Mouse (Mus musculus) heart, adult 2 months (tissue): ENCODE measurements around the gene Bet1l. TPM values are rescaled to one million over a fixed set of nuclear protein-coding genes. Genes with fewer than 3 reads are reported as not detected.

ENCODE experiments used
- DNase-seq, 2 experiments: peaks; one replicate each; pipeline ENCODE4 v3.0.0; 2021
- H3K27ac ChIP-seq: fragments of 200-600 bp; 2 replicates; pipeline ENCODE4 v1.8.1; 2022
- H3K27me3 ChIP-seq: fragments of 200-500 bp; 2 replicates; pipeline ENCODE4 v1.6.1; 2012; ENCODE audit warnings: mild to moderate bottlenecking, low read length, inconsistent platforms, mixed read lengths; ENCODE audit not compliant: control insufficient read depth, insufficient read depth
- H3K36me3 ChIP-seq: fragments of 200-500 bp; 2 replicates; pipeline ENCODE4 v1.6.1; 2012; ENCODE audit warnings: low read length, inconsistent platforms; ENCODE audit not compliant: control insufficient read depth, insufficient read depth
- H3K4me1 ChIP-seq: fragments of 200-500 bp; 2 replicates; pipeline ENCODE4 v1.6.1; 2011; ENCODE audit warnings: low read length; ENCODE audit not compliant: control insufficient read depth, insufficient read depth
- H3K4me3 ChIP-seq: fragments of 200-600 bp; 2 replicates; pipeline ENCODE4 v1.8.1; 2022
- H3K79me2 ChIP-seq: fragments of 200-500 bp; replicated peaks from 2 replicates; pipeline ENCODE4 v1.6.1; 2012; ENCODE audit warnings: mild to moderate bottlenecking, inconsistent platforms, low read length, moderate library complexity, mixed read lengths; ENCODE audit not compliant: control insufficient read depth, insufficient read depth
- H3K9ac ChIP-seq: fragments of 200-500 bp; 2 replicates; pipeline ENCODE4 v1.6.1; 2012; ENCODE audit warnings: low read depth, mild to moderate bottlenecking, control low read depth, inconsistent platforms, low read length, mixed read lengths
- CTCF ChIP-seq: fragments of 200-600 bp; IDR thresholded peaks from 2 replicates; pipeline ENCODE4 v1.8.1; 2022; ENCODE audit warnings: antibody characterized with exemption, mild to moderate bottlenecking, moderate library complexity
- EP300 ChIP-seq: fragments of 200-500 bp; IDR thresholded peaks from 2 replicates; pipeline ENCODE4 v1.6.1; 2011; ENCODE audit warnings: low read depth, low read length, control low read depth; ENCODE audit not compliant: insufficient read depth
- POLR2A ChIP-seq: fragments of 200-500 bp; IDR thresholded peaks from 2 replicates; pipeline ENCODE4 v1.6.1; 2011; ENCODE audit warnings: mild to moderate bottlenecking, low read depth, low read length, control low read depth; ENCODE audit not compliant: insufficient read depth
- WGBS: fragments of 180-500 bp; shearing (Covaris S2); methylation state at CpG from one replicate; pipeline ENCODE4 v1.1.7; 2018; 5-methylcytosine and 5-hydroxymethylcytosine counted together
- intact Hi-C: fragments of 180-260 bp; cut with DNase I; formaldehyde crosslinking; loops from one replicate; pipeline ENCODE4 v1.15.1; 2025
- polyA plus RNA-seq: library from polyadenylated mRNA; depleted of rRNA; stranded (reverse); fragments of >200 nt; gene quantifications from 2 replicates; pipeline ENCODE4 v1.2.3, GENCODE M21; 2012
- total RNA-seq, 2 experiments: library from RNA; stranded (reverse); gene quantifications; 2 replicates each; pipeline ENCODE4 v1.2.3; 2021

Bet1l gene
- total and polyA plus RNA-seq, 3 experiments = 8.8 to 12.4 (median 12.3) TPM

DNA sequence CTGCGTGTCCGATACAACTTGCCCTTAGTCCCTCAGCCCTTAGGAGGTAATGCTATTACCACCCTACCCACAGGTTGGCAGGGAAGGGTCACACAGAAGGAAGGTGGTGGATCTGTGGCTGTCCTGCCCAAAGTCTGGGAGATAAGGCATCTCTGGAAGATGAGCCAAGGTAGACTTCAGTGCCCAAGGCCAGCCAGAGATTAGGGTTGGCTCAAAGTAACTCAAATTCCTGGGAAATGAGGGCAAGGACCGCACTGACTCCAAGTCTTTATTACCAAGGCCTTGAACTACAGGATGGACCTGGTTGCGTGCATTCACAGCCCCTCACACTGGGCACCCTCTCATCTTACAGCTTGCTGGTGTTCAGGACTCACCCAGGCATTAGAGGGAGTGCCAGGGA lies 5.5 kb downstream of the Bet1l start:
- intact Hi-C loops = no loop called here
- Histone ChIP-seq H3K27ac (no peak overlapping the region), H3K79me2 (no peaks in the 10 kb centered on the region; the same call in 1 of the 2 replicates), H3K9ac (no peak overlapping the region), H3K36me3 (no peaks in the 10 kb centered on the region), H3K4me1 (peaks cover 3% of the 10 kb centered on the region), H3K27me3 (no peaks in the 10 kb centered on the region), H3K4me3 (no peak overlapping the region)
- no peak for TF ChIP-seq EP300
- TF ChIP-seq POLR2A = no peak
- no peak for TF ChIP-seq CTCF
- no peak for DNase-seq
- 94% methylated on average over 4 of the region's 4 CpGs for WGBS

DNA sequence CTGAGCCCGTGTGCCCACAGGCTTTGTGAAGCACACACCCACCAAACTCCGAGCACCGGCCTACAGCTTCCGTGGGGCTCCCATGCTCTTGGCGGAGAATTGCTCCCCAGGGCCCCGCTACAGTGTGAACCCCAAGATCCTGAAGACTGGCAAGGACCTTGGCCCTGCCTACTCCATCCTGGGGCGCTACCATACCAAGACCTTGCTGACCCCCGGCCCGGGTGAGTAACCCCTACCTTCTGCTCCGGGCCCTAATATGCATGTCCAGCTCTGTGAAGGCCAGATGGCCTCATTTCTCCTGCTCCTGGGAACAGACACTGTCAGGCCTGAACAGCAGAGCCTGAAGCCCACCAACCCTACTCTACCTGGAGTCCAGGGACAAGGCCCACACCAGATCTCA lies 8.8 kb downstream of the Bet1l start:
- 90% methylated on average over 10 of the region's 10 CpGs for WGBS
- Histone ChIP-seq H3K4me3 (no peak overlapping the region), H3K9ac (no peak overlapping the region), H3K27ac (no peak overlapping the region), H3K79me2 (no peaks in the 10 kb centered on the region), H3K27me3 (no peaks in the 10 kb centered on the region), H3K36me3 (no peaks in the 10 kb centered on the region), H3K4me1 (no peaks in the 10 kb centered on the region)
- no peak for DNase-seq
- intact Hi-C loops = loop anchor here (5.0 kb wide), 2 partner anchors 34 to 329 kb away; partner anchors contain the start of genes Psmd13 and Sirt3
- TF ChIP-seq EP300 = no peak
- no peak for TF ChIP-seq CTCF
- TF ChIP-seq POLR2A = no peak

DNA sequence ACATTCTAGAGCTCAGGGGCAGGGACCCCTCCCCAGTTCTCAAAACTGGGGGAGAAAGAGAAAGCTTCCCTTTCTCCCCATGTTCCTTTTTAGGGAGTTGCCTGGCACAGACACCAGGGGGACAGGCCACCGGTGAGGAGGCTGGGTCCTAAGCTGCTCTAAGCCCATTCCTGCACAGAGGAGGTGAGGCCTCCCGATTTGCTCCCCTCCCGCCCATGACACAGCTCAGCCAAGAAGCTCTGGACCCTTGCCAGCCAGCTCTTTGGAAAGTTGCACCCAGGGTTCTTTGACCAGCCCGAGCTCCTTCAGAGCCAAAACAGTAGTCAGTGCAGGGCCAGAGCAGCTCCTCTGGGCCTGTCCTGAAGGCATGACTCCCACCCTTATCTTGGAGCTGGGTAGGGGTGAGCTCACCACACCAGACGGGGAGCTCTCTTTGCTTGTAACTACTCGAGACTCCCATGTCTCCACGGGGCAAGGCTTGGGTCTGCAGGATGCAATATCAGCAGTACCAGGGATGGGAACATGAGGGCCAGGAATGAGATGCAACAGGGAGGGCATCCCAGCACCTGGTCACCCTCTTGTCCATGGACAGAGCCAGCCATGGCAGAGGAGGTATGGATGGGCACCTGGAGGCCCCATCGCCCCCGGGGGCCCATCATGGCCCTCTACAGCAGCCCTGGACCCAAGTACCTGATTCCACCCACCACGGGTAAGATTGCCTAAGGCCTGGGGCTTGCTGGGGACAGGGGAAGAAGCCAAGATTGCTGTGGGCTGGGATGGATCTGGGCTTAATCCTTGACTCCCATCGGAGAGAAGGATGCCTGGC lies 9.4 kb downstream of the Bet1l start, which contains the start of gene Odf3:
TSS of gene Odf3 (plus strand) at position 51 of the 826 bp plus-strand sequence.
- no peaks in the 10 kb centered on the region for H3K36me3 ChIP-seq
- H3K4me3 ChIP-seq = no peak within 1 kb of the TSS
- no peak for TF ChIP-seq EP300
- H3K27me3 ChIP-seq = no peaks in the 10 kb centered on the region
- no peaks in the 10 kb centered on the region for H3K79me2 ChIP-seq
- intact Hi-C loops = loop anchor here (5.0 kb wide), 2 partner anchors 34 to 329 kb away; partner anchors contain the start of genes Psmd13 and Sirt3
- WGBS = 45% methylated on average over 11 of the region's 11 CpGs
- no peaks in the 10 kb centered on the region for H3K4me1 ChIP-seq
- no peak within 1 kb of the TSS for H3K9ac ChIP-seq
- H3K27ac ChIP-seq = no peak within 1 kb of the TSS
- DNase-seq = no peak

DNA sequence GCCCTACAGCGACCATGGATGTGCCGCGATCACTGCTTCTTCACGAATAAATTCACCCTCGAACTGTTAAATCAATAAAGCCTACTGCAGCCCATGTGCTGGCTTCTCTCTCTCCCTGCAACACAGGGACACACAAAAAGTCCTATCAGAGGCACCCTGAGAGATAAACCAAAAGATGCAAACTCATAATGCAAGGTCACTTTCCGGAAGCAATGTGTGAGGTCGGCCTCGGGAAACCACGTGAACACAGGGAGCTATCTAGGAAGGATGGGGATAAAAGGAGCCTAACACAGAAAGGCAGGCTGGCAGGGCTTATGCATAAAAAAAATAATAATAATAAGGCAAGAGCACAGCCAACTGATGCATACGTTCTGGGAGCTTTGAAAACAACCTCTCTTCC lies 10.7 kb downstream of the Bet1l start:
- Histone ChIP-seq H3K27me3 (no peaks in the 10 kb centered on the region), H3K9ac (no peak overlapping the region), H3K79me2 (no peaks in the 10 kb centered on the region), H3K27ac (no peak overlapping the region), H3K4me1 (no peaks in the 10 kb centered on the region), H3K36me3 (no peaks in the 10 kb centered on the region), H3K4me3 (no peak overlapping the region)
- no peak for TF ChIP-seq POLR2A
- TF ChIP-seq EP300 = no peak
- no peak for TF ChIP-seq CTCF
- intact Hi-C loops = loop anchor here (5.0 kb wide), 2 partner anchors 36 to 331 kb away; partner anchors contain the start of genes Psmd13 and Sirt3
- DNase-seq = no peak
- WGBS = 75% methylated on average over 10 of the region's 10 CpGs

DNA sequence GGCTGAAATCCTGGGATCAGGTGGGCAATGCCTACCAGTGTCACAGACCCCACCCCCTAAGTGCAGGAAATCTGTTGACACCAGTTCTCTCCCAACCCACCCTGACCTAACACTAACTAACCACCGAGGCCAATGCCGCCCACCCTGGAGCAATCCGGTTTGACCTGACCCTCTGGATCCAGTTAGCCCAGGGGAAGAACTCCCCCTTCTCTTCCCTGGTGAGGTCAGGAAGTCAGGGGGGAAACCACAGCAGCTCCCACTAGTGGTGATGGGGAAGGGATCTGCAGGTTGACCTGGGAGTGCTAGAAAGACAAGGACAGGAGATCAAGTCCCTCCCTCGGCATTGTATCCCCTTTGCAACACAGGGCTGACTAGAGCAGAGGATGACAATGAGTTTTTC lies 11.7 kb downstream of the Bet1l start:
- Histone ChIP-seq H3K79me2 (no peaks in the 10 kb centered on the region), H3K27me3 (no peaks in the 10 kb centered on the region; the same call in 1 of the 2 replicates), H3K9ac (no peak overlapping the region), H3K4me3 (no peak overlapping the region), H3K36me3 (no peaks in the 10 kb centered on the region), H3K27ac (no peak overlapping the region), H3K4me1 (no peaks in the 10 kb centered on the region)
- TF ChIP-seq CTCF (0 out of 2 replicates have a peak, but pooled peaks have one; percentile 15), POLR2A (no peak)
- WGBS = 52% methylated on average over 4 of the region's 4 CpGs
- DNase-seq = no peak
- intact Hi-C loops = loop anchor here (1.0 to 5.0 kb wide), 3 partner anchors 37 to 332 kb away; partner anchors contain the start of genes Psmd13 and Sirt3

DNA sequence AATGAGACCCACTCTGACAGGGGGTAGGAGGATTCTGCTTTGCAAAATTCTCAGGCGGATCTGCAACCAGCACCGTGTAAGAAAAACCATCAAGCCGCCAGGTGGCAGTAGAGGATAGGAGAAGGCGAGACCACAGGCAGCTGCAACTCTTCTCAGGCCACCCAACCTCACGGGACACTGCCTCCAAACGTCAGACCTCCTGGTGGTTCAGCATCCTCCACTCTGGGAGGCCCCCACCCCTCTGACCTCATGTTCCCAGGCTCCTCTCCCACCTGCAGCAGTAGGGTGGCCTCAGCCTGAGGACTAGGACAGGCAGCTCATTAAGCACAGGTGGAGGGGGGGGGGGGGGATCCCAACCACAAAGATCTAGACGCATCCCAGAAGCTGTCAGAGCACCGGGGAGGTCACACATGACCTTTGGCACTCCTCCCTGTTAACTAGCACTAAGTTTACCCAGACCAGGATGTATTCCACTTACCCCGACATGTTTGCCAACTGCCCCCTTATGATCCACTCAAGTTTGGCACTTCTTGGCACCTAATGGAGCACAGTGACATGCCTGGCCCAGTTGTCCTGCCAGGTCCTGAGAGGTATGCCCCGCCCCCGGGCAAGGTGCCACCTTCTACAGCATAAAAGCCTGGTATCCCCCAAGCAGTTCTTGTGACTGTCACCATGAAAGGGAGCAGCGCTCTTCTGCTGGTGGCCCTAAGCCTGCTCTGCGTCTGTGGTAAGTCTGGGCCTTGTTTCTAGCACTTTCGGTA lies 12.3 kb downstream of the Bet1l start, which contains the start of gene Scgb1c1:
TSS of gene Scgb1c1 (plus strand) at position 643 of the 761 bp plus-strand sequence.
- Histone ChIP-seq H3K27ac (no peak within 1 kb of the TSS), H3K4me3 (no peak within 1 kb of the TSS), H3K27me3 (no peaks in the 10 kb centered on the region; the same call in 1 of the 2 replicates), H3K36me3 (no peaks in the 10 kb centered on the region), H3K4me1 (no peaks in the 10 kb centered on the region), H3K9ac (no peak within 1 kb of the TSS), H3K79me2 (no peaks in the 10 kb centered on the region)
- intact Hi-C loops = loop anchor here (1.0 to 5.0 kb wide), 4 partner anchors 37 to 332 kb away; partner anchors contain the start of genes Psmd13 and Sirt3
- peak; percentile 85 to 91 for DNase-seq
- TF ChIP-seq CTCF = peak; percentile 89
- no peak; the same call in 1 of the 2 replicates for TF ChIP-seq POLR2A
- TF ChIP-seq EP300 = peak; percentile 97
- 21% methylated on average over 14 of the region's 14 CpGs for WGBS
